Mouse (Mus musculus): ENCODE data around the gene Epn2. TPM values are rescaled to one million over a fixed set of nuclear protein-coding genes. Genes with fewer than 3 reads are reported as not detected.
A peak's percentile ranks its signal among the peaks of the same experiment; 100 is the strongest.

The Epn2 gene
- total and polyA plus RNA-seq, 2 experiments from 2014 or later = 68.9 to 77.3 TPM

DNA sequence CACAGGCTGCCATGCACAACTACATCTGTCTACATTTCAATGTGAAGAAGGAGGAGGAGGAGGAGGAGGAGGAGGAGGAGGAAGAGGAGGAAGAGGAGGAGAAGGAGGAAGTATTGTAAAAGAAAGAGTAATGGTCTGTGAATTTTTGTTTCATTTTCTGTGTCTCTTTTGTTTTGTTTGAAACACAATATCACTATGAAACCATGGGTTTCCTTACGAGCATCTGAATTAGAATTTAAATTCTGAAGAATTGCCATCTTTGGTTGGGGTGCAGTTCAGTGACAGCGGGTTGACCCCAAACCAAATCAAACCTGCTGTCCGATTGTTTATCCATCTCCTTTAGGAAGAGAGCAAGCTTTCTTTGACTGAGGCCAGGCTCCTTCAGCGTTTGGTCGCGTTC, 39.9 kb upstream of the Epn2 start:
- H3K27ac ChIP-seq (ENCODE audit: low read depth, low read length) = peak overlapping the region; percentile 54; the same call in 1 of the 2 replicates
- DNase-seq (no peak), ATAC-seq (no peak)
- no peaks in the 10 kb centered on the region for H3K36me3 ChIP-seq (ENCODE audit: insufficient read depth)
- TF ChIP-seq CTCF (IDR thresholded peaks at IDR 0.05; ENCODE audit: low read depth) = no peak
- H3K27me3 ChIP-seq (ENCODE audit: insufficient read depth, low read length) = no peaks in the 10 kb centered on the region
- H3K9ac ChIP-seq = peak overlapping the region; percentile 49; the same call in 1 of the 2 replicates
- 11% methylated on average over 6 of the region's 6 CpGs for WGBS
- H3K4me2 ChIP-seq (ENCODE audit: low read depth) = peak overlapping the region; percentile 67
- no peaks in the 10 kb centered on the region for H3K9me3 ChIP-seq (ENCODE audit: low read length)
- peaks cover 3% of the 10 kb centered on the region; the same call in 1 of the 2 replicates for H3K4me1 ChIP-seq (ENCODE audit: insufficient read depth)
- H3K4me3 ChIP-seq (ENCODE audit: low read depth, low read length) = peak overlapping the region; percentile 36

DNA sequence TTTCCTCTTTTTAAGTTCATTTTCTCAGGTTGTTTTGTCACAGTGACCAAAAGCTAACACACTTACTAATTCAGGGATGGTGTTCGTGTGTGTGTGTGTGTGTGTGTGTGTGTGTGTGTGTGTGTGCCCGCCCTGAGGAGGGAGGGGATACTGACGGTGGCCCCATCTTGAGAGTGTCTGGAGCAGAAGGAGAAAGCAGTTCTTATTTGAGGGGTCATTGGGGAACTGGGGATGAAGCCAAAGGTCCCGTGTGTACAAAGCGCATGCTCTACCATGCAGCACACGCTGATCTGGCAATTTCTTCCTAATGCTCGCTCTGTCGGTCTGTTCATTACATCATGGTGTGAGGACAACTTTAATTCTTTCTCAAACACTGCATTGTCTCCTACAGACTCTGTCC, 39.1 kb upstream of the Epn2 start:
- 79% methylated on average over 8 of the region's 8 CpGs for WGBS
- H3K27ac ChIP-seq (ENCODE audit: low read depth, low read length) = no peak overlapping the region
- TF ChIP-seq CTCF (IDR thresholded peaks at IDR 0.05; ENCODE audit: low read depth) = no peak
- no peaks in the 10 kb centered on the region for H3K27me3 ChIP-seq (ENCODE audit: insufficient read depth, low read length)
- no peak for DNase-seq
- no peaks in the 10 kb centered on the region for H3K9me3 ChIP-seq (ENCODE audit: low read length)
- no peaks in the 10 kb centered on the region for H3K36me3 ChIP-seq (ENCODE audit: insufficient read depth)
- H3K4me2 ChIP-seq (ENCODE audit: low read depth) = no peak overlapping the region
- H3K9ac ChIP-seq = no peak overlapping the region
- no peak overlapping the region for H3K4me3 ChIP-seq (ENCODE audit: low read depth, low read length)
- ATAC-seq = no peak
- peaks cover 3% of the 10 kb centered on the region; the same call in 1 of the 2 replicates for H3K4me1 ChIP-seq (ENCODE audit: insufficient read depth)

DNA sequence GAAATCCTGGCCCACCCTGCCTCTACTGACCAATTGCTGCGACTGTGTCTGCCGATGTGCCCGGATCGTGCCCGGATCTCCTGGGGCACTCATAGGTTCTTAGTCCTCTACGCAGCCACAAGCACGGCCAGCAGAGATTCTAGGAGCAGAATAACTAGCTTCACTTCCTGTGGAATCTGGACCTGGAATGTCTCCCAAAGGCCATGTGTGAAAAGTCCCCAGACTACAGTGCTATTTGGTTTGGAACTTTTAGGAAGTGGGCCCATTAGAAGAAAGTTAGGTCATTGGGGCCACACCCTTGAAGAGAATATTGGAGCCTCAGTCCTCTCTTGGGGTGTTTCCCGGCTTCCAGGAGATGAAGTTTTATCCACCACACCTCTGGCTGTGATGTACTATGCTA, 38.6 kb upstream of the Epn2 start:
- no peak overlapping the region for H3K9ac ChIP-seq
- H3K4me1 ChIP-seq (ENCODE audit: insufficient read depth) = peaks cover 3% of the 10 kb centered on the region; the same call in 1 of the 2 replicates
- ATAC-seq (no peak), DNase-seq (no peak)
- no peak overlapping the region for H3K4me2 ChIP-seq (ENCODE audit: low read depth)
- no peaks in the 10 kb centered on the region for H3K36me3 ChIP-seq (ENCODE audit: insufficient read depth)
- H3K27ac ChIP-seq (ENCODE audit: low read depth, low read length) = no peak overlapping the region
- 91% methylated on average over 8 of the region's 8 CpGs for WGBS
- H3K27me3 ChIP-seq (ENCODE audit: insufficient read depth, low read length) = no peaks in the 10 kb centered on the region
- TF ChIP-seq CTCF (IDR thresholded peaks at IDR 0.05; ENCODE audit: low read depth) = no peak
- no peak overlapping the region for H3K4me3 ChIP-seq (ENCODE audit: low read depth, low read length)
- H3K9me3 ChIP-seq (ENCODE audit: low read length) = no peaks in the 10 kb centered on the region

DNA sequence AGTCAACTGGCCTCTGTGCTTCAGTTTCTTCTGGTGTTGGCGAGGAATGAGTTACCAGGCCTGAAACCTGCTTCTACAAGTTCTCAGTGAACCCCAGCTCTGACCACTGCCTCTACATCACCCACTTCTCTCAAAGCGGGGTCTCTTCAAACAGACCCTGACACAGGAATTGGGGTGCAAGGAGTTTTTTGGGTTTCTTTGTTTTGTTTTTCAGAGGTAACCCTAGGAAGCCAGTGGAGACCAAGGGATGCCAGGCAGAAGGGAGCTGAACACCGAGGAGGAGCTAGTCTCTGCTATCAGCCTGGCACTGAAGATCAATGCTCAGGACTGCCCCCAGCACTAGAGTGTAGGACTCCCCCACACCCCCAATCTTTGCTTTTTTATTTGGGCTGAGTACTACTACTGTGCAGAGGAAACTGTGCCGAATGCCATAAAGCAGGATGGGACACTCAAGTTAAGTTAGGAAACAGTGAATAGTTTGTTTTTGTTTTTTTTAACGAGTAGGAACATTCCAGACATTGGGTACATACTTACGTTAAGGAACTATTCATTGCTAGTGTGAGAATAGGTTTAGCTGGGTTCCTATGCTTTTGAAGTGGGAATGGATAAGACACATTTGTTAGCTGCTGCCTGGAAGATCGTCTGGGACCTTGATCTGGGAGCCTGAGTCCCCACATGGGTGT, 37.9 kb upstream of the Epn2 start:
- WGBS = 61% methylated on average over 7 of the region's 7 CpGs
- no peaks in the 10 kb centered on the region for H3K9me3 ChIP-seq (ENCODE audit: low read length)
- no peak overlapping the region for H3K4me3 ChIP-seq (ENCODE audit: low read depth, low read length)
- no peaks in the 10 kb centered on the region for H3K36me3 ChIP-seq (ENCODE audit: insufficient read depth)
- ATAC-seq (no peak), DNase-seq (no peak)
- no peak overlapping the region for H3K27ac ChIP-seq (ENCODE audit: low read depth, low read length)
- TF ChIP-seq CTCF (IDR thresholded peaks at IDR 0.05; ENCODE audit: low read depth) = no peak
- H3K9ac ChIP-seq = no peak overlapping the region
- H3K27me3 ChIP-seq (ENCODE audit: insufficient read depth, low read length) = no peaks in the 10 kb centered on the region
- peaks cover 3% of the 10 kb centered on the region; the same call in 1 of the 2 replicates for H3K4me1 ChIP-seq (ENCODE audit: insufficient read depth)
- no peak overlapping the region for H3K4me2 ChIP-seq (ENCODE audit: low read depth)

DNA sequence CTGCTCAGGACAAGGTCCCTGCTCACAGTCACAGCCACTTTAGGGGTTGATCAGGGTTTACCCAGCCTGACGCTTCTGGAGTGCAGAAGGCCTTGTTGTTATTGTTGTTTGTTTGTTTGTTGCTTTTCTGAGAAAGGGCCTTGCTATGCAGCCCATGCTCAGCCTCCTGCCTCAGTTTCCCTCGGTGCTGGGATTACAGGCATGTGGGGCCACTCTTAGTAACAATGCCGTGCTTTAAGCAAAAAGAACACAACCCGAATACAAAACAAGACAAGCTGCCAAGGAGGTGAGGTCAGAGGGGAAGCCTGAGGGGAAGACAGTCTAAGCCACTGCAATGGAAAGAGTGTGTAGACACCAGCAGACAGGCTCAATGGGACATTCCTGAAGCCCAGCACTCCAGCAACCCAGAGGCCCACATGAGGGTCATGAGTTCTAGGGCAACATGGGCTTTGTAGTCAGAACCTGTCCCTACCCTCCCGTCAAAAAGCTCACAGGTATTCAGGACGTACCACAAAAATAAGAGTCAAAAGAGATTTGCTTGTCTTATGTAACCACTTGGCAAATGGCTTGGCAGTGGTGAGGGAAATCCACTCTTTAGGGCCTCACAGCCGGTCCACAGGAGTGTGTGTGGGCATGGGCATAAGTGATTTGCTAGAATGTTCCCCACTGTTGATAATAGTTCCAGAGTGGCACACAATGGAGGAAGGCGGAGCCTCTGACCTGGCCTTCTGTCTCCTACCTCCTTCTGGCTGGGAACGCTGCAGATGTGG, 37.2 kb upstream of the Epn2 start:
- ATAC-seq = no peak
- no peaks in the 10 kb centered on the region for H3K27me3 ChIP-seq (ENCODE audit: insufficient read depth, low read length)
- DNase-seq = no peak
- H3K36me3 ChIP-seq (ENCODE audit: insufficient read depth) = no peaks in the 10 kb centered on the region
- no peak overlapping the region for H3K4me3 ChIP-seq (ENCODE audit: low read depth, low read length)
- no peak overlapping the region for H3K4me2 ChIP-seq (ENCODE audit: low read depth)
- H3K27ac ChIP-seq (ENCODE audit: low read depth, low read length) = no peak overlapping the region
- TF ChIP-seq CTCF (IDR thresholded peaks at IDR 0.05; ENCODE audit: low read depth) = no peak
- H3K4me1 ChIP-seq (ENCODE audit: insufficient read depth) = peaks cover 3% of the 10 kb centered on the region; the same call in 1 of the 2 replicates
- no peak overlapping the region for H3K9ac ChIP-seq
- no peaks in the 10 kb centered on the region for H3K9me3 ChIP-seq (ENCODE audit: low read length)
- WGBS = 52% methylated on average over 9 of the region's 9 CpGs

DNA sequence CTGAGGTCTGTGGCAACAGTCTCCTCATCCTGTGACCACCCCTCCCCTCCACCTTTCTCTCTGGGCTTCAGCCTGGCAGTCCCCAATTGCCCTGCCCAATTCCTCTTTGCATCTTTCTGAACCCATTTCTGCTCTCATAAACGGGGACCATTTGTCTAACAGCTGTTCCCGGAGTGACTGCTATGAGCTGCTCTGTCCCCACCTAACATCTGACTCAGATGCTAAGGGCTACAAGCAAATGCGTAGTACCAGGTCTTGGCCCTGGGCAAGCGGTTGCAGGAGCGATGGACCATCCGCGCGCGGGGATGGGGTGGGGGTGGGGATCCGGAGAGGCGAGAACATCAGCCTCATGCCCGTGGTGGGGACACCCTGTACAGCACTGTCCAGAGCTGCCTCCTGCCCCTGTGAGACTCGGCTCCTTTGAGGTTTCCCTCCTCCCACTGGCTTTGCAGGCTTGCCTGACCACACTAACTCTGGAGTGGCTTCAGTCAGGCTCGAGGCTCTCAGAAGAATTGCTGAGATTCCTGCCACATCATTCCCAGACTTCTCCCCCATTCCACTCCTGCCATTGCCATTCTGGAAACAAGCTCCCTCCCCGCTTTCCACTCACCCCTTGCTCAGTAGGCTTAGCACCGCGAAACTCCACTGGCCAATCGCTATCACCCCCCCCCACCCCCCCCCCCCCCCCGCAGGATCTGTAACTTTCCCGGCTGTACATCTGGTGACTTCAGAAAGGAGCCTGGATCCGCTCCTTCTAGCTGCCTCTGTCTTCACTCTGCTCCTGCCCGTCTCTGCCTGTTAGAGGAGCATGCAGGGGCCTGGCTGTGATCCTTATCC, 36.4 kb upstream of the Epn2 start:
- 14% methylated on average over 20 of the region's 22 CpGs for WGBS
- Histone ChIP-seq H3K4me3 (ENCODE audit: low read depth, low read length) (0 out of 2 replicates have a peak overlapping the region, but pooled peaks have one; percentile 5), H3K36me3 (ENCODE audit: insufficient read depth) (no peaks in the 10 kb centered on the region), H3K4me2 (ENCODE audit: low read depth) (peak overlapping the region; percentile 40), H3K27ac (ENCODE audit: low read depth, low read length) (no peak overlapping the region), H3K9me3 (ENCODE audit: low read length) (no peaks in the 10 kb centered on the region), H3K9ac (no peak overlapping the region), H3K27me3 (ENCODE audit: insufficient read depth, low read length) (no peaks in the 10 kb centered on the region), H3K4me1 (ENCODE audit: insufficient read depth) (peaks cover 3% of the 10 kb centered on the region; the same call in 1 of the 2 replicates)
- no peak for DNase-seq
- no peak for TF ChIP-seq CTCF (IDR thresholded peaks at IDR 0.05; ENCODE audit: low read depth)
- no peak for ATAC-seq
